Mouse (Mus musculus) spleen, adult 2 months (tissue): ENCODE measurements around the gene Mpdu1.

Experiments used
- CTCF ChIP-seq: fragments of 200-500 bp; IDR thresholded peaks from 2 replicates; pipeline ENCODE4 v1.5.1; 2011; ENCODE audit warnings: mild to moderate bottlenecking, inconsistent platforms; ENCODE audit not compliant: insufficient read depth, insufficient read length, insufficient replicate concordance; ENCODE audit errors: extremely low read depth
- POLR2A ChIP-seq: fragments of 200-500 bp; IDR thresholded peaks from 2 replicates; pipeline ENCODE4 v1.6.1; 2011; ENCODE audit warnings: low read depth, low read length, inconsistent platforms

- TF ChIP-seq CTCF, result no peak
- TF ChIP-seq POLR2A, result no peak
Observed at GRCm38 (mm10) chr11:69609416-69609815, 53.0 kb downstream of the Mpdu1 start.
